Mouse (Mus musculus) bone marrow macrophage, adult 2 months (primary cell): ENCODE data around the gene Dst.

ENCODE experiments used
- CTCF ChIP-seq: IDR thresholded peaks from 2 replicates; pipeline ENCODE4 v1.5.1; 2012; ENCODE audit warnings: low read depth, mild to moderate bottlenecking, low read length, moderate library complexity
- POLR2A ChIP-seq: IDR thresholded peaks from 2 replicates; pipeline ENCODE4 v1.6.1; 2012; ENCODE audit warnings: mild to moderate bottlenecking, low read depth, low read length, borderline replicate concordance

DNA sequence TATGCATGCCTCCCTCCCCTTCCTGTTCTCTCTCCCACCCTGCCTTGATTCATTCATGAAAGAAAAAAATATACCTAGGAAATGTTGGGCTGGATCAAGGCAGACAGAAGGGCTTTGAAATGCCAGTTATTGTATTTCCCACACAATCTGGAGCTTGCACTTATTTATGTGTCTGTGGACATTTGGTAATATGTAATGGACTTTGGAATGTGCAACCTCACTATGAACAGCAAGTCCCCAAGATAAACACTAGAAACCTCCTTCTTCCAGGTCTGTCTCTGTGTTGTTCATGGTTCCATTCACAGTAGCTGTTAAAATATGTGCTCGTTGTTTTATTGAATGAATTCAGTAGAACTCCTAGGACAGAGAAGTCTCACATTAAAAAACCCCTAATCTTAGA, 153.8 kb downstream of the Dst start:
- TF ChIP-seq CTCF: no peak
- no peak for TF ChIP-seq POLR2A
